Mouse (Mus musculus): ENCODE measurements around the gene 4930404H24Rik. TPM values are rescaled to one million over a fixed set of nuclear protein-coding genes. Genes with fewer than 3 reads are reported as not detected.

The 4930404H24Rik gene
- not detected for total RNA-seq (2023)

GRCm38 (mm10) chr2:153492573-153493392 is at the start of gene 4930404H24Rik:
Gene 4930404H24Rik, plus strand, starts transcription at chr2:153492790.

GRCm38 (mm10) chr2:153529931-153530766 is 37.6 kb downstream of the 4930404H24Rik start, which contains the start of gene Nol4l:
Gene Nol4l, minus strand, starts transcription at chr2:153529971.

Other genes with a start within 250 kb of the 4930404H24Rik start
- gene Kif3b, start 201.4 kb upstream of the 4930404H24Rik start, total RNA-seq (2023), result 10 to 100 TPM; 31.9 to 34.2 TPM
- gene Asxl1, start 147.0 kb upstream of the 4930404H24Rik start, total RNA-seq (2023), result 10 to 100 TPM; 86.2 to 88.1 TPM
- 1 to 10 TPM; 1.4 to 2.3 TPM for gene Nol4l, start 37.2 kb downstream of the 4930404H24Rik start, total RNA-seq (2023)
- gene Commd7, start 140.0 kb downstream of the 4930404H24Rik start, total RNA-seq (2023), result 10 to 100 TPM; 24.0 to 28.9 TPM
- 1 to 10 TPM; 2.2 to 2.6 TPM for gene Dnmt3b, start 156.7 kb downstream of the 4930404H24Rik start, total RNA-seq (2023)
- gene Dnmt3c, start 203.9 kb downstream of the 4930404H24Rik start, total RNA-seq (2023), result not detected
- gene Mapre1, start 248.5 kb downstream of the 4930404H24Rik start, total RNA-seq (2023), result 100 to 1,000 TPM; 111 to 124 TPM

Measured in neutrophil, adult 59 days (primary cell).